Mouse (Mus musculus): Measurements from ENCODE around the gene Gm49392. TPM values are rescaled to one million over a fixed set of nuclear protein-coding genes. Genes with fewer than 3 reads are reported as not detected.

Gm49392 gene
- total RNA-seq (2023) = not detected

GRCm38 (mm10) chr13:60896794-60897193, at the start of gene Gm49392:
Gene Gm49392 (minus strand): TSS chr13:60896894.

GRCm38 (mm10) chr13:60941884-60942283, 45.2 kb upstream of the Gm49392 start, which contains the start of gene Tpbpa:
Gene Tpbpa (minus strand): TSS chr13:60941984.

DNA sequence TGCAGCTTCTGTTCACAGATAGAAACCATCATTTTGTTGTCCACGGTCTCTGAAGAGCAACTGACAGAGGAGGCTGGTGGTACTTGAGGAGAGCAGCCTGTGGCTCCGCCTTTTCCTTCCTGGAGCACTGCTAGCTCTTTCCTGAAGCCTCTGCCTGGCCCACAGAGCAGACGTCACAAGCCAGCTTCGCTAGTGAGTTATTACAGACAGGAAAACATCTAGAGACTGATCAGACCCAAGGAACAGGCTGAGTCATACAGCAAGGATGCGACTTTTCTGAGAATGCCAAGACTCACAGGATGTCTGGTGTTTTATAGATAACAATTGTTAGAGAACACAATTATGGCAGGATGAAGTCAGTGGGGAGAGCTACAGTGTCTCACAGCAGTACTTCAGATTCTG, 39.8 kb upstream of the Gm49392 start, which contains the start of the genes Gm49391 and Ctla2a:
Gene Gm49391 (minus strand): TSS at position 72 of the 402 bp plus-strand sequence.
Gene Ctla2a (minus strand): TSS at position 126 of the 402 bp plus-strand sequence.

DNA sequence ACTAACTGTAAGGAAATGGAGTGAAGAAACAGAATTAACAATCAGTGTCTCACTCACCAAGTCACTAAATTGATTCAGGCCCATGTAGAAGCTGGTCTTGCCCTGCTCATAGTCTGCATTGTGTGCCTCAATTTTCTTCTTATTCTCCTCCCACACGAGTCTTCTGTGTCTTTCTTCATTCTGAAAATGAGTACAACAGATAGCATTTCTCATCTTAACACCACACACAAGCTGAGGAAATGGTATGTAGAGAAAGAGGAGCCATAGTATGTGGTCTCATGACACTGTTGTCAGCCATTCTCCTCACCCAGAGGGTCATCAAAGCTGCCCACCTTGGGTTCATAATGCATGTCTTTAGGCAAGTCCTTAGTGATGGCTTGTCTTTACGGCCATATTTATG, 38.8 kb upstream of the Gm49392 start, which contains the start of gene Gm49393:
Gene Gm49393 (minus strand): TSS at position 101 of the 400 bp plus-strand sequence.

GRCm38 (mm10) chr13:60904780-60905179, 8.1 kb upstream of the Gm49392 start, which contains the start of gene Tpbpb:
Gene Tpbpb (minus strand): TSS chr13:60904880.

DNA sequence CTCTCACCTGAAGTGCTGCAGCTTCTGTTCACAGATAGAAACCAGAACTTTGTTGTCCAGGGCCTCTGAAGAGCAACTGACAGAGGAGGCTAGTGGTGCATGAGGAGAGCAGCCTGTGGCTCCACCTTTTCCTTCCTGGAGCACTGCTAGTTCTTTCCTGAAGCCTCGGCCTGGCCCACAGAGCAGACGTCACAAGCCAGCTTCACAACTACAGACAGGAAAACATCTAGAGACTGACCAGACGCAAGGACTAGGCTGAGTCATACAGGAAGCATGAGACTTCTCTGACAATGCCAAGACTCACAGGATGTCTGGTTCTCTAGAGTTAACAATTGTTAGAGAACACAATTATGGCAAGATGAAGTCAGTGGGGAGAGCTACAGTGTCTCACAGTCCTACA, 634 bp upstream of the Gm49392 start, which contains the start of gene Ctla2b:
Gene Ctla2b (minus strand): TSS at position 120 of the 400 bp plus-strand sequence.

DNA sequence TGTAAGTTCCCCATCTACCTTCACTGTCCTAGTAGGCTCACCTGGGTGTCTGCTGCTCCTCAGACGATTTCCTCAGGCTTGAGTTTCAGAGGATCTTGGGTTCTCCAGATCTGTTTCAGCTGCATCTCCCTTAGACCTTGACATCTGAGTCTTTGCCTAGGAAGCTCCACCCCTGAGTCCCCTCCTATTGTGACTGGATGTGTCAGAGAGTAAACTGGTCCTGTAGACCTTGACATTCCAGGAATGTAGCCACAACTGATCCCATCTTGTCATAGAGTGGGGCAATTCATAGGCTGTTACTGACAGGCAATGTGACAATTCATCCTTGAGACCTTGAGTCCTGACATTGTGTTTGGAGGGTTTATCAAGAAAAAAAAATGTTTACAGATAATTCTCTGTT, 32.4 kb downstream of the Gm49392 start, which contains the start of gene 4930486L24Rik:
Gene 4930486L24Rik (minus strand): TSS at position 195 of the 400 bp plus-strand sequence.

GRCm38 (mm10) chr13:60802749-60803148, 93.9 kb downstream of the Gm49392 start, which contains the start of gene Ctsll3:
Gene Ctsll3 (minus strand): TSS chr13:60802849.

Other genes with a start within 250 kb of the Gm49392 start
- not detected for gene BC051665, start 110.5 kb downstream of the Gm49392 start, total RNA-seq (2023)
- not detected for gene Ctsll3, start 94.0 kb downstream of the Gm49392 start, total RNA-seq (2023)
- gene 4930486L24Rik, start 32.4 kb downstream of the Gm49392 start, total RNA-seq (2023) = not detected
- 1 to 10 TPM in 1 of 2 experiments, under 1 TPM in 1; 0.93 to 1.0 TPM for gene Ctla2b, start 553 bp upstream of the Gm49392 start, total RNA-seq (2023)
- gene Tpbpb, start 8.0 kb upstream of the Gm49392 start, total RNA-seq (2023) = not detected
- not detected for gene Gm49393, start 38.7 kb upstream of the Gm49392 start, total RNA-seq (2023)
- not detected for gene Gm49391, start 39.7 kb upstream of the Gm49392 start, total RNA-seq (2023)
- gene Ctla2a, start 39.7 kb upstream of the Gm49392 start, total RNA-seq (2023) = 1 to 10 TPM in 1 of 2 experiments, not detected in 1; 1.9 TPM
- gene Tpbpa, start 45.1 kb upstream of the Gm49392 start, total RNA-seq (2023) = not detected
- not detected for gene Ctsj, start 109.1 kb upstream of the Gm49392 start, total RNA-seq (2023)
- not detected for gene Ctsq, start 143.7 kb upstream of the Gm49392 start, total RNA-seq (2023)

Data from B cell, adult 67 days (primary cell).